Mouse (Mus musculus): ENCODE measurements at regions not wholly inside any gene's neighbourhood (a gene's known extent, or its start where the extent isn't known, plus 50 kb on each side); places are given as distances from the start of the nearest gene placed in this dataset.

DNA sequence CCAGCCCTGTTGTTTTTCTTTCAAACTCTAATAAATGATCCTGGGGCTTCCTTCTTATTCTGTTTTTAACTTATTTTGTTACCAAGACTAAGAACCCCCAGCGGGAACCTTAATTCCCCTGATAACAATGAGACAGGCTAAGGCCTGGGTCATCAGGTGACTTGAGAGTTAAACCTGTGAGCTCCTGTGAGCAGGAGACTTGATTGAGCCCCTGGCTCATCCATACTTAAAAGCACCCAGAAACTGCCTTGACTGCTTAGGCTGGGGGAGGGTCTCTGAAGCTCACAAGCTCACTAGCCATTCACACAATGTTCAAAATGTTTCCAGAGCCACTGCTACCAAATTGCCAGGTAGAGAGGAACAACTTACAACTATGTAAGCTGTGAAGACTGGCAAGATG is 109.4 kb downstream of the Hsd17b3 start:
- Histone ChIP-seq H3K36me3 (ENCODE audit: control insufficient read depth in 1 of 2, insufficient read depth in 2 of 2, low read length in 2 of 2) (no peaks in the 10 kb centered on the region), H3K4me3 (ENCODE audit: control insufficient read depth in 1 of 2, insufficient read depth in 1 of 2, low read depth in 2 of 2, low read length in 2 of 2) (no peak overlapping the region), H3K27me3 (ENCODE audit: control insufficient read depth in 1 of 2, insufficient read depth in 2 of 2, low read length in 2 of 2) (peaks cover 0 to 7% of the 10 kb centered on the region in 2 experiments; a peak in 3 of 4 replicates), H3K9ac (ENCODE audit: control insufficient read depth, low read depth, low read length, poor library complexity, severe bottlenecking) (no peak overlapping the region), H3K9me3 (replicated peaks; ENCODE audit: insufficient read depth, low read length) (no peaks in the 10 kb centered on the region), H3K27ac (ENCODE audit: control insufficient read depth, low read depth, low read length) (no peak overlapping the region), H3K79me2 (ENCODE audit: control insufficient read depth, insufficient read depth, low read length, poor library complexity) (no peaks in the 10 kb centered on the region), H3K4me1 (ENCODE audit: control insufficient read depth in 1 of 2, insufficient read depth in 2 of 2, low read length in 2 of 2) (no peaks in the 10 kb centered on the region; a peak in 1 of 4 replicates)
- TF ChIP-seq ZNF384 (IDR thresholded peaks at IDR 0.05; ENCODE audit: low read depth, low read length) (no peak), CHD1 (IDR thresholded peaks at IDR 0.05; ENCODE audit: low read depth, low read length) (no peak), USF1 (IDR thresholded peaks at IDR 0.05; ENCODE audit: low read depth, low read length) (no peak), HCFC1 (IDR thresholded peaks at IDR 0.05; ENCODE audit: low read depth, low read length) (no peak), POLR2AphosphoS5 (IDR thresholded peaks at IDR 0.05; ENCODE audit: borderline replicate concordance, low read depth, low read length) (no peak), ETS1 (IDR thresholded peaks at IDR 0.05; ENCODE audit: low read depth, low read length) (no peak), GABPA (IDR thresholded peaks at IDR 0.05; ENCODE audit: low read depth, low read length) (no peak), NELFE (IDR thresholded peaks at IDR 0.05; ENCODE audit: low read depth, low read length) (no peak), CHD2 (IDR thresholded peaks at IDR 0.05; ENCODE audit: low read length) (no peak), KAT2A (conservative IDR thresholded peaks at IDR 0.05; ENCODE audit: low read depth, low read length) (no peak), MAX (IDR thresholded peaks at IDR 0.05; ENCODE audit: low read length) (no peak), E2F4 (IDR thresholded peaks at IDR 0.05; ENCODE audit: borderline replicate concordance, low read depth, low read length) (no peak), BHLHE40 (IDR thresholded peaks at IDR 0.05; ENCODE audit: borderline replicate concordance, low read depth, low read length) (no peak), ZC3H11A (IDR thresholded peaks at IDR 0.05; ENCODE audit: low read depth, low read length) (no peak), USF2 (IDR thresholded peaks at IDR 0.05; ENCODE audit: borderline replicate concordance in 1 of 2, insufficient read depth in 1 of 2, low read depth in 1 of 2, low read length in 2 of 2) (no peak), NRF1 (IDR thresholded peaks at IDR 0.05; ENCODE audit: insufficient read depth, low read depth, low read length, poor library complexity, severe bottlenecking) (no peak), TBP (IDR thresholded peaks at IDR 0.05; ENCODE audit: low read depth, low read length) (no peak), MAZ (IDR thresholded peaks at IDR 0.05; ENCODE audit: low read depth, low read length) (no peak), TAL1 (IDR thresholded peaks at IDR 0.05; ENCODE audit: low read length) (no peak)
- DNase-seq (ENCODE audit: low read depth, low spot score) = no peak

DNA sequence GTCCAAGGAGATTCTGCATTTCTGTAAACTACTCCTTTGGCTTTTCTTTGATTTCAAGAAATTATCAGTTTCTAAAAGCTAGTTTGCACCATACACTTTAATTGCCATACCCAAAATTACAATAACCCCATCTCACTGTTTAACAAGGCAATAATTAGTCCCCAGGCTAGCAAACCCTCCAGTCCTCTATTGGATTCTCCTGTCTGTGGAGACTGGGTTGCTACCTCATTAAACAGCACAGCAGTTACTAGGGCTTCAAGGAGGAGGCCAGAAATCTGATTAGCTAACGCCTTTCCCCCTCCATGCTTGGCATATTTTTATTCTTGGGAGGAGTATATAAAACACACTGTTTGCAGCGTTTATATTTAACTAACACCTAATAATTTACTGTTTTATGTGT is 119.1 kb downstream of the Hsd17b3 start:
- H3K4me3 ChIP-seq (ENCODE audit: control insufficient read depth in 1 of 2, insufficient read depth in 1 of 2, low read depth in 2 of 2, low read length in 2 of 2) = no peak overlapping the region
- H3K79me2 ChIP-seq (ENCODE audit: control insufficient read depth, insufficient read depth, low read length, poor library complexity) = no peaks in the 10 kb centered on the region
- no peaks in the 10 kb centered on the region for H3K36me3 ChIP-seq (ENCODE audit: control insufficient read depth in 1 of 2, insufficient read depth in 2 of 2, low read length in 2 of 2)
- no peaks in the 10 kb centered on the region for H3K9me3 ChIP-seq (replicated peaks; ENCODE audit: insufficient read depth, low read length)
- TF ChIP-seq CTCF (IDR thresholded peaks at IDR 0.05 in 2 of 3, conservative IDR thresholded peaks at IDR 0.05 in 1 of 3; ENCODE audit: control insufficient read depth in 1 of 3, insufficient read depth in 1 of 3, low read depth in 2 of 3, low read length in 3 of 3, poor library complexity in 1 of 3, severe bottlenecking in 1 of 3) (no peak), POLR2A (IDR thresholded peaks at IDR 0.05; ENCODE audit: control insufficient read depth in 1 of 2, insufficient read depth in 1 of 2, low read depth in 1 of 2, low read length in 2 of 2, poor library complexity in 1 of 2) (no peak), USF1 (IDR thresholded peaks at IDR 0.05; ENCODE audit: low read depth, low read length) (no peak)
- H3K27ac ChIP-seq (ENCODE audit: control insufficient read depth, low read depth, low read length) = no peak overlapping the region
- DNase-seq (ENCODE audit: low read depth, low spot score) = no peak
- H3K9ac ChIP-seq (ENCODE audit: control insufficient read depth, low read depth, low read length, poor library complexity, severe bottlenecking) = no peak overlapping the region
- H3K4me1 ChIP-seq (ENCODE audit: control insufficient read depth in 1 of 2, insufficient read depth in 2 of 2, low read length in 2 of 2) = no peaks in the 10 kb centered on the region
- peaks cover 4 to 8% of the 10 kb centered on the region in 2 experiments; a peak in 3 of 4 replicates for H3K27me3 ChIP-seq (ENCODE audit: control insufficient read depth in 1 of 2, insufficient read depth in 2 of 2, low read length in 2 of 2)

Data from MEL (cell line).